Mouse (Mus musculus): ENCODE measurements at regions not wholly inside any gene's neighbourhood (a gene's known extent, or its start where the extent isn't known, plus 50 kb on each side); places are given as distances from the start of the nearest gene placed in this dataset.

- TF ChIP-seq POLR2A (IDR thresholded peaks at IDR 0.05; ENCODE audit: low read depth, low read length) (no peak), CTCF (IDR thresholded peaks at IDR 0.05; ENCODE audit: borderline replicate concordance, insufficient read depth, low read length) (no peak)
Observed at GRCm38 (mm10) chr6:31680101-31680500, 116.3 kb upstream of the Podxl start.
